Mouse (Mus musculus) testis, adult 2 months (tissue): ENCODE data around the gene Zbbx. TPM values are rescaled to one million over a fixed set of nuclear protein-coding genes. Genes with fewer than 3 reads are reported as not detected.

Source experiments
- H3K27ac ChIP-seq: fragments of 200-500 bp; 2 replicates; pipeline ENCODE4 v1.5.1; 2012; ENCODE audit warnings: low read depth, low read length; ENCODE audit not compliant: control insufficient read depth, insufficient read depth
- H3K27me3 ChIP-seq: fragments of 200-500 bp; 2 replicates; pipeline ENCODE4 v1.6.1; 2012; ENCODE audit warnings: mild to moderate bottlenecking, low read length, moderate library complexity; ENCODE audit not compliant: control insufficient read depth, insufficient read depth
- H3K36me3 ChIP-seq: fragments of 200-500 bp; 2 replicates; pipeline ENCODE4 v1.6.1; 2012; ENCODE audit warnings: mild to moderate bottlenecking, low read length; ENCODE audit not compliant: control insufficient read depth, insufficient read depth
- H3K4me1 ChIP-seq: fragments of 200-500 bp; 2 replicates; pipeline ENCODE4 v1.6.1; 2012; ENCODE audit warnings: low read length; ENCODE audit not compliant: control insufficient read depth, insufficient read depth
- H3K4me3 ChIP-seq: fragments of 200-500 bp; 2 replicates; pipeline ENCODE4 v1.5.1; 2012; ENCODE audit warnings: low read depth, mild to moderate bottlenecking, low read length, moderate library complexity, mixed read lengths; ENCODE audit not compliant: control insufficient read depth
- CTCF ChIP-seq: fragments of 200-500 bp; IDR thresholded peaks from 2 replicates; pipeline ENCODE4 v1.5.1; 2012; ENCODE audit warnings: low read depth, mild to moderate bottlenecking, inconsistent platforms, low read length, moderate library complexity; ENCODE audit not compliant: control insufficient read depth, insufficient read depth, insufficient replicate concordance
- POLR2A ChIP-seq: fragments of 200-500 bp; IDR thresholded peaks from 2 replicates; pipeline ENCODE4 v1.6.1; 2012; ENCODE audit warnings: low read depth, mild to moderate bottlenecking, inconsistent platforms, low read length, moderate library complexity; ENCODE audit not compliant: control insufficient read depth
- polyA plus RNA-seq: library from polyadenylated mRNA; depleted of rRNA; stranded (reverse); fragments of >200 nt; gene quantifications from 2 replicates; pipeline ENCODE4 v1.2.3, GENCODE M21; 2012; rRNA removed

Gene Zbbx
- polyA plus RNA-seq, 1 experiment: 77.6 TPM

GRCm38 (mm10) chr3:75009701-75010100, 155.1 kb downstream of the Zbbx start:
- TF ChIP-seq POLR2A (no peak), CTCF (no peak)
- no peak overlapping the region for H3K4me3 ChIP-seq
- no peaks in the 10 kb centered on the region for H3K36me3 ChIP-seq
- no peaks in the 10 kb centered on the region for H3K27me3 ChIP-seq
- no peak overlapping the region for H3K27ac ChIP-seq
- H3K4me1 ChIP-seq: no peaks in the 10 kb centered on the region

Other genes with a start within 250 kb of the Zbbx start
- gene Serpini2, start 105.0 kb upstream of the Zbbx start, polyA plus RNA-seq: 0.11 TPM in 1 of 2 replicates, not detected in the other